Mouse (Mus musculus) thymus, adult 2 months (tissue): Measurements from ENCODE around the gene Lsmem1. TPM values are rescaled to one million over a fixed set of nuclear protein-coding genes. Genes with fewer than 3 reads are reported as not detected.

Source experiments
- DNase-seq: peaks from one replicate; pipeline ENCODE4 v3.0.0; 2021
- H3K27ac ChIP-seq: fragments of 200-500 bp; 2 replicates; pipeline ENCODE4 v1.5.1; 2012; ENCODE audit warnings: low read length, control low read depth; ENCODE audit not compliant: control insufficient read depth, insufficient read depth
- H3K27me3 ChIP-seq: fragments of 200-500 bp; 2 replicates; pipeline ENCODE4 v1.6.1; 2012; ENCODE audit warnings: mild to moderate bottlenecking, low read length, moderate library complexity, mixed read lengths; ENCODE audit not compliant: control insufficient read depth, insufficient read depth
- H3K36me3 ChIP-seq: fragments of 200-500 bp; 2 replicates; pipeline ENCODE4 v1.6.1; 2012; ENCODE audit warnings: mild to moderate bottlenecking, low read length, moderate library complexity; ENCODE audit not compliant: control insufficient read depth, insufficient read depth
- H3K4me1 ChIP-seq: fragments of 200-500 bp; replicated peaks from 2 replicates; pipeline ENCODE4 v1.6.1; 2012; ENCODE audit warnings: low read length; ENCODE audit not compliant: control insufficient read depth, insufficient read depth
- H3K4me3 ChIP-seq: fragments of 200-500 bp; 2 replicates; pipeline ENCODE4 v1.5.1; 2012; ENCODE audit warnings: mild to moderate bottlenecking, low read length, control low read depth, moderate library complexity; ENCODE audit not compliant: control insufficient read depth, insufficient read depth
- CTCF ChIP-seq: fragments of 200-500 bp; IDR thresholded peaks from 2 replicates; pipeline ENCODE4 v1.5.1; 2012; ENCODE audit warnings: mild to moderate bottlenecking, control low read depth, low read length, moderate library complexity, borderline replicate concordance; ENCODE audit not compliant: control insufficient read depth, poor library complexity, insufficient read depth; ENCODE audit errors: extremely low read depth
- POLR2A ChIP-seq: fragments of 200-500 bp; IDR thresholded peaks from 2 replicates; pipeline ENCODE4 v1.6.1; 2012; ENCODE audit warnings: mild to moderate bottlenecking, low read length, control low read depth, moderate library complexity; ENCODE audit not compliant: control insufficient read depth, poor library complexity, insufficient read depth; ENCODE audit errors: extremely low read depth
- WGBS: fragments of 180-500 bp; shearing (Covaris S2); methylation state at CpG from one replicate; pipeline ENCODE4 v1.1.7; 2018; 5-methylcytosine and 5-hydroxymethylcytosine counted together
- polyA plus RNA-seq: library from polyadenylated mRNA; depleted of rRNA; stranded (reverse); fragments of >200 nt; gene quantifications from 2 replicates; pipeline ENCODE4 v1.2.3, GENCODE M21; 2012

Gene Lsmem1
- polyA plus RNA-seq, 1 experiment, result 2.0 TPM

DNA sequence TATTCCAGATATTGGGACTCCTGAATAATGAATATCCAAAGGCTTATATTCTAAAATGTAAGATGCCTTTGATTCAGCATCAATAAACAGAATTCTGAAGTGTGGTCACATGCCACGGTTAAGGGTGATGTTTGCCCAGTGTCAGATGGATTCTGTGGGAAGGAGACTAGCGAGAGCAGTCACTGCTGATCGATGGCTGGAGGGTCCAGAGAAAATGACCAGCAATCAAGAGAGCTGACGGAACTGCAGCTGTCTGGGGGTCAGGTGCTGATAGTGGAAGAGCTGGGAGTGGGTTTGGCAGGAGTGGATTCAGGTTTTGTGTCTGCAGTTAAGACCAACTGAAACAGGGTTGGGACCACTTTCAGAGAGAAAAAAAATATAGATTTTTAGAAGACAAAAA is 44.0 kb upstream of the Lsmem1 start:
- H3K4me1 ChIP-seq, result no peaks in the 10 kb centered on the region
- no peak overlapping the region for H3K27ac ChIP-seq
- no peak overlapping the region for H3K4me3 ChIP-seq
- H3K36me3 ChIP-seq, result no peaks in the 10 kb centered on the region
- no peaks in the 10 kb centered on the region for H3K27me3 ChIP-seq
- no peak for DNase-seq
- TF ChIP-seq CTCF (no peak), POLR2A (no peak)
- WGBS, result 97% methylated on average over 4 of the region's 4 CpGs

DNA sequence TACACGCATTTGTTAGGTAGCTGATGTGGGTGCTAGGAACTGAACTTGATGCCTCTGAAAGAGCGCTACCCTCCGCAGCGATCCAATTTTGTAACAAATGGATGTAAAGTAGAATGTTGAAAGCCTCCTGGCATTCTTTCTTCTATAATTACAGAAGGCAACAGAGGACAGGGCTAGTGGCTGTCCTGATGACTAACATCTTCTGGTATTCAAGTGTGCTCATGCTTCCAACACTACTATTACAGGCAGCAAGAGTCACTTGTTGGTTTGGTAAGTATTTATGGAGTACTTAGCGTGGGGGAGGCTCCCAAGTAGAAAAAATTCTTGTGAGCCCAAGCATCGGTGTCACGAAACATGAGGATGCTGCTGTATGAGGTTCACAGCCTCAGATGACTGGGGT is 39.9 kb upstream of the Lsmem1 start:
- no peak for DNase-seq

DNA sequence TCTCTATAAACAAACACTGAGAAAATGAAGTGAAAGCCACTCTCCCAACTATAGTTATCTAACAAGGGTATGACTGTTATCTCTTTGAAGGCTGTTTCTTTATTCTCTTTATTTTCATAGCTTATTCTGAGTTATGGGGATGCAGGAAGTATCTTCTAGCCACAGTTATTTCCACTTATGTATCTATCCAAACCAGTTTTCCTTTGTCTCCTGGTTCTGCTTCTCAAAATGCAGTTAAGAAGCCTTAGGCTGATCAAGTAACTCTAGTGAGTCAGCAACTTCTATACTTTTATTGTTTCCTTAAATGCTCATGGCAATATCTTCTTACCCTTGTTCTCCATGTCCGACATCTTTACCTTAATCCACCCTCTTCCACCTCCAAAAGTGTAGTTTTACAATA is 32.9 kb upstream of the Lsmem1 start:
- H3K27ac ChIP-seq, result no peak overlapping the region
- H3K27me3 ChIP-seq, result no peaks in the 10 kb centered on the region
- no peaks in the 10 kb centered on the region for H3K4me1 ChIP-seq
- TF ChIP-seq POLR2A, result no peak
- no peak for TF ChIP-seq CTCF
- no peak overlapping the region for H3K4me3 ChIP-seq
- DNase-seq, result no peak
- WGBS, result 98% methylated on average over 1 of the region's 1 CpGs
- no peaks in the 10 kb centered on the region for H3K36me3 ChIP-seq

More for the DNA sequence above, 39.9 kb upstream of the Lsmem1 start:
- Histone ChIP-seq H3K4me1 (no peaks in the 10 kb centered on the region), H3K36me3 (no peaks in the 10 kb centered on the region), H3K27me3 (no peaks in the 10 kb centered on the region), H3K4me3 (no peak overlapping the region), H3K27ac (no peak overlapping the region)
- TF ChIP-seq POLR2A (no peak), CTCF (no peak)
- WGBS, result 94% methylated on average over 7 of the region's 7 CpGs

DNA sequence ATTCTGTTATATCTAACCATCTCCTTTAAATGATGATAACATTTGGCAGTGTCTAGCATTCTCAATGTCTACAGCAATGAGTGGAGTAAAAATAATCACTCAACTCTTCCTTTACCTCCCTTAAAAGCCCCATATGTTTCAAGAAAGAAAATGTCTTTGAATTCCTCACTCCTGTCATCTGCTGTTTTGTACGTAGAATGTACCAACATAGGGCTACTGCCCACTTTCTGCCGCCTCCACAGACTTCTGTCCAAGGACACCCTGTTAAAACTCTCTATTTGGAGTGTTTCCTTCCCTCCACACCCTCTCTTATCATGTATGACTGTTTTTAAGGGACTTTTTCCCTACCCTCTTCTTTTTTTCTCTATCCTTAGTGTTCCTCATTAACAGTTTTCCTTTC is 32.3 kb upstream of the Lsmem1 start:
- Histone ChIP-seq H3K4me1 (no peaks in the 10 kb centered on the region), H3K27me3 (no peaks in the 10 kb centered on the region), H3K27ac (no peak overlapping the region), H3K4me3 (no peak overlapping the region), H3K36me3 (no peaks in the 10 kb centered on the region)
- TF ChIP-seq POLR2A, result no peak
- no peak for TF ChIP-seq CTCF
- DNase-seq, result no peak
- 96% methylated on average over 2 of the region's 2 CpGs for WGBS

DNA sequence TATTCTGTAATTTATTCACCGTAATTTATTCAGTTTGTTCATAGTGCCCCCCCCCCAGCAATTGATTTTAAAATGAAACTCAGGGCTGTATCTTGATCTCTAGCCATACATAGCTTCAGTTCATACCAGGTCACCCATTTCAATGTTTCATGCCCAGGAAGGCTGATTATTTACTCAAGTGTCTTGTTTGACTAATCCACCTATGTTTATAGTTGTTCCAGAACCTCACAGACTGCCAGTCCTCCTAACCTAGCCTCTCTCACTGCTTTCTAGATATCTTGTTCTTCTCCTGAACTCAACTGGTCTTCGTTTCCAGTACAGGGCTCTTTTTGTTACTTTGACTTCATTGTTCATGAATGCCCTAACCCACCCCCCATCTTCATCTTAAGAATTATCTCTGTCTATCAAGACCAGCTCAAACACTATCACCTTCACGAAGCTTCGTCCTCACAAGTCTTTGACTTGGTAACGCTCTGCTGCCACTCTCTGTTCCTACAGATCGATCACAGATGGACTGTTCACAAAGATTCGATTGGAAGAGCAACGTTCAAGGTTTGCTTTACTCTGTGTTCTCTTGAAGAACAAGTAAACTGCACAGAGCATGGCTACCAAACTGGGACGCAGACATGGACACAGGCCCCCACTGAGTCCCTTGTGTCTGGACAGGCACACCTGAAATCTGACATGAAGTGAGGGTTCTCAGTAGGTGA is 25.0 kb upstream of the Lsmem1 start:
- Histone ChIP-seq H3K27me3 (no peaks in the 10 kb centered on the region), H3K4me3 (no peak overlapping the region), H3K36me3 (no peaks in the 10 kb centered on the region), H3K4me1 (peaks cover 4% of the 10 kb centered on the region; the same call in 1 of the 2 replicates), H3K27ac (no peak overlapping the region)
- no peak for DNase-seq
- TF ChIP-seq CTCF, result no peak
- TF ChIP-seq POLR2A, result no peak
- 96% methylated on average over 9 of the region's 9 CpGs for WGBS

DNA sequence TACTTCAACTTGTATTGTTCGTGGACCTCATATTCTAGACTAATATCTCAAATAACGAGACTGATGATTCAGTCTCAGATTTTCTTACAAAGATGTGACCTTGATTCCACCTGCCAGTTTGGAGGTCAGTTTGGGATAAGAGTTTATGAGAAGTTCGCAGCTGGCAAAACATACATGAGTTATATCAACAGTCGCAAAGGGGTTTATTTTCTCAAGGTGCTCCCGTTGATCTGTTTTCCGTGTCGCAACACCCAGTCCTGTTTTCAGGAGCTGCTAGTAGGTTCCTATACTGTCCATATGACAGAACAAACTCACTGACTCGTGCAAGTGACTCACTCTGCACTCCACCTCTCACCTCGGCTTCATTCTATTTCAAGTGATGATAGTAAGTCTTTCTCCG is 24.4 kb upstream of the Lsmem1 start:
- TF ChIP-seq CTCF (no peak), POLR2A (no peak)
- peaks cover 4% of the 10 kb centered on the region; the same call in 1 of the 2 replicates for H3K4me1 ChIP-seq
- peak; percentile 10 for DNase-seq
- H3K27me3 ChIP-seq, result no peaks in the 10 kb centered on the region
- WGBS, result 30% methylated on average over 10 of the region's 10 CpGs
- no peaks in the 10 kb centered on the region for H3K36me3 ChIP-seq
- peak overlapping the region; percentile 45 for H3K4me3 ChIP-seq
- H3K27ac ChIP-seq, result no peak overlapping the region

DNA sequence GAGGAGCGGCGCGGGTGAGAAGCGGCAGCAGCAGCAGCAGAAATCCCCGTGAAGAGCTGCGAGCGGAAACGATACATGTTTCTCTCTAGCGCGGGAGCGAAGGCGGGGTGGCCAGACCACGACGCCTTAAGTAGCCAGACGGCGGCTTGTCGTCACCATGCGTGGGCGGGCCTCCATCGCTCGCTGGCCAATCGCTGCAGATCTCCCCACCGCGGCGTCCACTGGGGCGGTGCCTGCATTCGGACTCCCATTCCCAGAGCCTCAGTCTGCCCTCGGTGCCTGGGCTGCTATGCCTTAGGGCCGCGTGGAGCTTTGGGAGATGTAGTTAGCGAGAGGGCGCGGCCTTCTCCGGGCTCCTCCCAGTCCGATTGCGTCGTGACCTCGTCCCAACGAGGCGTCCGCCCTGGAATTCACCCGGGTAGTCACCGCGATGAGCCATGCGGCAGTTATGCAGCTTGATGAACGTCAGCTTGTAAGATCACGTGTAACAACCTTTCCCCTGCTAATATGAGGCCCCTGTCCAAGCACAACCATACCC is 23.9 kb upstream of the Lsmem1 start:
- DNase-seq, result peak; percentile 97
- Histone ChIP-seq H3K27me3 (no peaks in the 10 kb centered on the region), H3K36me3 (no peaks in the 10 kb centered on the region), H3K4me1 (peaks cover 4% of the 10 kb centered on the region; the same call in 1 of the 2 replicates), H3K4me3 (peak overlapping the region; percentile 65), H3K27ac (peak overlapping the region; percentile 24)
- TF ChIP-seq CTCF, result 0 out of 2 replicates have a peak, but pooled peaks have one; percentile 47
- TF ChIP-seq POLR2A, result peak; percentile 98
- under 1% methylated on average over 47 of the region's 47 CpGs for WGBS
